Mouse (Mus musculus) liver, embryonic 14.5 days (tissue): ENCODE measurements at regions not wholly inside any gene's neighbourhood (a gene's known extent, or its start where the extent isn't known, plus 50 kb on each side); places are given as distances from the start of the nearest gene placed in this dataset.

Source experiments
- CTCF ChIP-seq: IDR thresholded peaks from 2 replicates; pipeline ENCODE4 v1.5.1; 2016; ENCODE audit warnings: antibody characterized with exemption, low read depth, control low read depth
- EP300 ChIP-seq: IDR thresholded peaks from 2 replicates; pipeline ENCODE4 v1.6.1; 2016; ENCODE audit warnings: antibody characterized with exemption, low read depth

DNA sequence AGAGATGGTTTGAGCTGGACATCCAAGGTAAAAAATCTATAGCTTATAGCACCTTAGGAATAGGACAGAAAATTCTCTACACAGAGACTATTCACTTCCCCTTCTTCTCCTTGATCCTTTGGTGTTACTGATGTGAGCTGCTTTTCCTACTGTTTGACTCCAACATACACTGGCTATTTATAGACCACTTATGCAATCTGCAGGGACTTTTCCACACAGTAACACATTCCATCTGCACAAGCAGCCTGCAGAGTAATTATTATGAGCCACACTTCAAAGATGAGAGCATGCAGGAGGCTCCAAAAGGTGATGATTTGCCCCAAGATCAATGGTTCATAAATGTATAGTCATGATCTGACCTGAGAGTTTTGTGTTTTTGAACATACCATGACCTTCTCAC lies 925.7 kb downstream of the Gsdmc2 start:
- no peak for TF ChIP-seq CTCF
- TF ChIP-seq EP300, result no peak
